Mouse (Mus musculus): ENCODE data around the gene Duoxa1. TPM values are rescaled to one million over a fixed set of nuclear protein-coding genes. Genes with fewer than 3 reads are reported as not detected.

The Duoxa1 gene
- total RNA-seq, 1 experiment from 2014 or later: not detected

DNA sequence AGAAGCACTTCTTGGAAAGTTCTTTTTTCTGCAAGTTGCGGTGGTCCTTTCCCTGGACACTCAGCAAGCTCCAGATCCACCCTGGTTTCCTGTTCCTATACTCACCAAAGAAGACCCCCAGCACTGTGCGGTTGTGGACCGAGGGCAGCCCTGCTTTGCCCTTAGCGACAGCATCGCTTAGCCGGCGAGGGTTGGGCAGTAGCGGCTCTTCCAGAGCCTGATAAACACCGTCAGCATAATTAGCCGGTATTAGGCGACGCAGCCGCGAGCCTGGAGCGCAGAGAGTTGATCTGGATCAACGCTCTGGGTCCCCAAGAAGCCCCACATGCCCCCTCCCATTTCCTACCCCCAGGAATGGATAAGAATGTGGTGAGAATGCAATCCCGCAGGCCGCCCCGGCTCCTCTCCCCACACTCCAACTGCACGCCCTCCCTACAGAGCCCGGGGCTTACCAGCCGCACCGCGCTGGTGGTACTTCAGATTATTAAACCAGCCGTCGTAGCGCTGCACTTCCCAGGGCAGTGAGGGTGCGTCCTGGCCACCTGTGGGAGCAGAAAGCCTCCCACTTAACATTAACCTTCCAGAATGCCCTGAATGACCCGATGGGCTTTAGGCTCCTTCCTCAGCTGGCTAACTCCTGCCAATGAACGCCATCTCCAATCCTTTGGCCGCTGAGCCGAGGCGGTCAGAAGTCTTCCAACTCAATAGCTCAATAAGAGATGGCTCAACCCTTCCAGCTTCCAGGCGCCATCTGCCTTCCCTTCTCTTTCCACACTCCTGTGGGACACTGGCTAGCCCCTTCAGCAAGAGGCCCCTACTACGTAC lies 16.0 kb downstream of the Duoxa1 start:
- no peak for DNase-seq

DNA sequence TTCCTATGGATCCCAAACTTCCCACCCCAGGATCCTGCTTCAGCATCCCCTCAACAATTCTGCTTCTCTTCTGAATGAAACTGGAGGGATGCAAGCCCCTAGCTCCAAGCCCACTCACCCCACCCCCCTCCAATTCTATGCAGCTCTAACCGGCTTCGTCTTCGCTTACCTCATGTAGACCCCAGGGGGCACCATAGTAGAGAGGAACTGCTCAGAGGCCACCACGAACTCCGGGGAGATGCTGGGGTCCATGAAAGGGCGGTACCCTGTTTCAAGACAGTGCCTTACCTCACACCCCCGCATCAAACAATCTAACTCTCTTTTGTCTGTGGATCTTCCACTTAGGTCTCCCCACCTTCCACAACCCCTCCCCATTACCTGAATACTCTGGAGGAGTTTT lies 18.6 kb downstream of the Duoxa1 start:
- no peak for DNase-seq

DNA sequence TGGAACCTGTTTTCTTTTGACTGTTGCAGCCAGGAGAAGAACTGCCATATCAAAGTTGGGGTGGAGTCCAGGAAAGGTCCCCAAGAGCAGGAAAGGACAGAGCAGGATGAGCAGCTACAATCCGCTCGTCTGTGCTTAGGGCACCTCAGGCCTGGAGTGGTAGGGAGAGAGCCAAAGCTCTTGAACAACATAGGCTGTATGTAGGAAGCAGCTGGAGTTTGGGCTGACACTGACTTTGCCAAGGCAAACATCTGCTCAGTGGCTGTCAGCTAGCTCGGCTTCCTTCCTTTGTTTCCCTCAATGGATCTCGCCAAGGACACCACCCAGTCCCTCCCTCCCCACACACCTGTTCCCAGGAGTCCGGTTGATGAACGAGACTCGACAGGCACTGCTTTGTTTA lies 27.4 kb downstream of the Duoxa1 start:
- no peak for DNase-seq

DNA sequence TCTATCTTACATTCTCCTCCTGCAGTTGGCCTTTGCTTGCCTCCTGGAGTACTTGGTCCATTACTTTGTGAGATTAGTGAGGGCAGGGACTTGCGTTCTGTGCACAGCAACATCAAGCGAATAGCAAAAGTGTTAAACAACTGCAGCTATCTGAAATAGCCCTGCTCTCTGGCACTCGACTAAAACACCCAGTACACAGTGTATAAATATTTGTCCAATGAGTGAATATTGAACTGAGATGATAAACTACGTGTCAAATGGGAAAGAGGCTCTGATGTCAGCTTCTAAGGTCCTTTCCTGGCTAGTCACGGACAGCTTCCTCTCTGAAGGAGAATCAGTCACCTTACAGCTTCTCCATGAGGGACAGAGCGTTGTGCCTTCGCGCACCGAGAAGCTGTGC lies 29.4 kb downstream of the Duoxa1 start:
- no peak for DNase-seq

DNA sequence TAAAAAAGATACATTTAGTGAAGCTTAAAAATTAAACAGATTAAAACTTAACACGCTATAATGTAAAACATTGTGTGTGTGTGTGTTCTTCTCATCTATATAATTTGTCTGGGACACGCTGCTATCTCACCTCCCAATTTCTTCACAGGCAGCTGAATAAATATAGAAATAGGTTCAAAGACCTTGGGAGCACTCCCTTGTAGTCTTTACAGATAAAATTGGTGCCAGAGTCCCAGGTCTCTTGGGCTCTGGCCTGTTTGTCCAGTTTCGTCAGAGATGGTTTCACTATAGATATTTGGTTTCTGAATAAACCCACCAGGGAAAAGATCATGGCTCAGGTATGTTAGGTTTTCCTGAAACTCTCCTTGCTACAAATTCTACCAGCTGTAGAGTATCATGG lies 34.8 kb downstream of the Duoxa1 start:
- DNase-seq: no peak

DNA sequence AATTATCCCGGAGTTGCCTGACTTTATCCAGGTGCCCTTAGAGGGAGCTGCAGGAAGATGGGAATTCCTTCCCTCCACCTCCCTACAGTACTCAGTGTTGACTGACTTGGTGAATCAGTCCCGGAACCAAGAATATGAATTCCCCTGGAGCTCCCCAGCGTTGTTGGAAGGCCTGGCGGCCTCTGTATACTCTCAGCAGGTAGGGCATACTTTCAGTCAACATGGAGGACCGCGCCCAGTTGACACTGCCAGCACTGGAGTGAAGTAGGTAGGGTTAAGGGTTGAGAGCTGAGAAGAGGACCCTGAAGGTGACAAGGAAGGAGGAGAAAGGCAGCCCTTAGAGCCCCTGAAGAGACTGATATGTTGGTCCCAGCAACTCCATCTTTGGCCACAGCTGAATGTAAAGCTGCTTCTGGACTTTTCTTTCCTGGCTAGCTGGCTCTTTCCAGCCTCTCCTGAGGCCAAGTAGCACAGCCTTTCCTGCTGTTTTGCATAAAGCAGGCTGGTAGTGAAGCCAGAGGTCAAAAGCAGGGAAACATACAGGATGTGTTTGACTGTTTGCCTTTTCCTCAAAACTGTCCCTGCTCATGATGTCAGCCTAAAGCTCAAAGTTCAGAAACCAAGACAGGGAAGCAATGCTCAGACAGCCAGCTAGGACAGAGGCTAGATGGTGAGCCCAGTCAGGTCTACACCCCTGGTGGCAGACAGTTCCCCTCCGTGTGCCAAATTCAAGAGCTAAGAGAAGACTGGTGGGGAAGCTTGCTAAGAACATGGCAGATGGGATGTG lies 46.9 kb downstream of the Duoxa1 start:
- DNase-seq: no peak

DNA sequence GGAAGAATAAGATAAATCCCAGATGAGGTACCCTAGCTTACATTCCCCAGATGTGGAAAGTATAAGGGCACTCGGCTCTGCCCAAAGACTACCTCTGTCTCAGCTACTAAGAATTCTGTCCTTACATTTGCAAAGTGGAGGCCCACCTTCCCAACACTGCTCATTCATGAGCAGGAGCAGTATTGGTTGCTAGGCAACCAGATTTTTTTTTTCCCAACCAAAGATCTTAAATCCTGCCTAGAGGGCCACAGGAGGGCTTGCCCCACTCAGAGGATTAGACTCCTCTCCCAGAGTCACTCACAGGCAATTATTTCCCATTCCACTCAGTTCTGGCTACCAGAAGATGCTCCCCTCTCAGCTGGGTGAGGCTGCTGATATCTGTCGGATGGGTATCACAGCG lies 48.8 kb downstream of the Duoxa1 start:
- DNase-seq: no peak

DNA sequence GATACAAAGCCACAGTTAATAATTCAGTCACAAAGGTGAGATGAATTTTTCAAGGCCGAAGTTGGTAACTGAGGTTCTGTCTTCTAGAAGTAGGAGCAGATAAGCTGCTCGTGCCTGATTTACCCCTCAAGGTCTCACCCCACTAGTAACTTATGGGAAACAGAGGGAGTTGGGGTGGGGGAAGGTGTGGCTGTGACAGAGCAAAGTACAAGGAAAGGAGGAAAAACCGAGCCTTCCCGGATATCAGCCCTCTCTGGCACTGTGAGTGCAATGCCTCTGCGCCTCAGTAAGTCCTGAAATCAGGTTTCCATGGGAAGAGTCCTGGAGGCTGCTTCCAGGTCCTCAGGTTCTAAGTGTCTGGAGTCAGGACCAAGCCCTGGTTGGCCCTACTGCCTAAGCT lies 52.8 kb downstream of the Duoxa1 start:
- no peak for DNase-seq

DNA sequence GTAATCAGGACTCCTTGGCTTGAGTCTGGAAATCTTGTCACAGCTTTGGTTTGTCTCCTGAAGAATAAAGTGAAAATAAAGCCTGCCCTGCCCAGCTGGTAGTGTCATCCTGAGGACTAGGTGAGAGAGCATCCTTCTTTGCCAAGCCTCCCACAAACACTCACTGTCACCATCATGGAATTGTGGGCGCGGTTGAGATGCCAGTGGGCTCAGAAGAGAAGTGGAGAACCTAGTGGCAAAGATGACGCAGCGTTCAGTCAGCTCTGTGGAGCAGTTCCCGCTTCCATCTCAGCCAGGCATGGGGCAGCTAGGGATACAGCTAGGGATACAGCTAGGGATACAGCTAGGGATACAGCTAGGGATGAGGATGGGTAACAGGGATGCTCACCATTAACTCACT lies 57.5 kb downstream of the Duoxa1 start:
- no peak for DNase-seq

Other genes with a start within 250 kb of the Duoxa1 start
- gene Spg11, start 195.3 kb downstream of the Duoxa1 start, total RNA-seq (2021): 20.1 and 22.6 TPM in 2 replicates
- 468 and 486 TPM in 2 replicates for gene B2m, start 166.0 kb downstream of the Duoxa1 start, total RNA-seq (2021)
- gene Trim69, start 153.0 kb downstream of the Duoxa1 start, total RNA-seq (2021): not detected in 2 replicates
- gene Patl2, start 127.5 kb downstream of the Duoxa1 start, total RNA-seq (2021): not detected in 2 replicates
- not detected in 2 replicates for gene Terb2, start 127.5 kb downstream of the Duoxa1 start, total RNA-seq (2021)
- gene Sord, start 79.0 kb downstream of the Duoxa1 start, total RNA-seq (2021): 64.9 and 71.6 TPM in 2 replicates
- gene Duox2, start 15.3 kb downstream of the Duoxa1 start, total RNA-seq (2021): 0.19 TPM in 1 of 2 replicates, not detected in the other
- gene Duoxa2, start 14.8 kb downstream of the Duoxa1 start, total RNA-seq (2021): not detected in 2 replicates
- not detected in 2 replicates for gene Duox1, start 1.9 kb upstream of the Duoxa1 start, total RNA-seq (2021)
- gene Shf, start 55.4 kb upstream of the Duoxa1 start, total RNA-seq (2021): 5.8 and 11.4 TPM in 2 replicates
- gene Slc28a2, start 112.7 kb upstream of the Duoxa1 start, total RNA-seq (2021): 1.4 and 2.0 TPM in 2 replicates
- 0.18 TPM in 1 of 2 replicates, not detected in the other for gene Gm14085, start 171.2 kb upstream of the Duoxa1 start, total RNA-seq (2021)

Data from adrenal gland, postnatal 25 days (tissue).